Mouse (Mus musculus): ENCODE results near the gene Wrnip1. TPM values are rescaled to one million over a fixed set of nuclear protein-coding genes. Genes with fewer than 3 reads are reported as not detected.

Wrnip1 gene
- polyA plus RNA-seq, 1 experiment from 2014 or later, result 19.1 TPM

DNA sequence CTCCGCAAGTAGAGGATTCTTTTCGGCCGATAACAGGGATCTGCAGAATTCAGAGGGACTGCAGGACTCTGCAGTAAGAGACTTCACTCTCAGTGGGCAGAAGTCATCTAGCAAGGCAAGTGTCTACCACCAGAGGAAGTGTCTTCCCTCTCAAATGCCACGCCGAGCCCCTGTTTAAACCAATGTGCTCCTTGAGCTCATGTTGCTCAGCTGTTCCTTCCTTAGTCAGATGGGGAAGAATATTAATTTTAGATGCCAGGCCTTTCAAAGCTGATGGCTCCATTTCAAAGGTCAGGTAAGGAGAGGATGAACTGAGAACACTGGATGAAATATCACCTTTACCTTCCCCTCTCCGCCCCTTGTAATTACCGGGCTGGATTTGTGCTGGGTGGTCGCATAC is 18.0 kb upstream of the Wrnip1 start, which contains the start of gene Mylk4:
Gene Mylk4, minus strand, starts transcription at position 139 of the 400 bp plus-strand sequence.
- ATAC-seq (ENCODE audit: extremely low read depth, insufficient number of reproducible peaks, low FRiP score, low TSS enrichment), result no peak
- 68% methylated on average over 8 of the region's 8 CpGs for WGBS
- no peaks in the 10 kb centered on the region for H3K36me3 ChIP-seq
- H3K4me2 ChIP-seq, result no peak within 1 kb of the TSS
- H3K9ac ChIP-seq, result no peak within 1 kb of the TSS
- no peaks in the 10 kb centered on the region for H3K27me3 ChIP-seq (replicated peaks)
- no peak within 1 kb of the TSS for H3K27ac ChIP-seq (replicated peaks)
- H3K9me3 ChIP-seq, result no peaks in the 10 kb centered on the region
- no peak within 1 kb of the TSS for H3K4me3 ChIP-seq
- no peaks in the 10 kb centered on the region for H3K4me1 ChIP-seq

DNA sequence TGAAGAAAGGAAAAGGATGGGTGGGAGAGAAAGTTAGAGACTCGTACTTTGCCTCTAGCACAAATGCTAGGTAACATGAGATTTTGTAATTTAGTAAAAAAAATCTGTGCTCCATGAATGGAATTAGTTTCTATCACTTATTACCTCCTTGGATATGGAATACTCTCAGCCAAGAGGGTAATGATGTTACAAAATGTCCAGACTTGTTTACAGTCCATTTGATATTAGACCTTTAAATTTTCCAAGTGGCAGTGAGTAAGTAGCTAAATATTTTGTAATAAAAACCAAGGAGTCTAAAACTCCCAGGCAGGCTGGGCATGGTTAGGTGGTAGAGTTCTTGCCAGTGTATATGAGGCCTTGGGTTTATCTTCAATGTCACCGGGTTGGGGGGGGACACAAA is 14.3 kb upstream of the Wrnip1 start:
- H3K9me3 ChIP-seq, result no peaks in the 10 kb centered on the region
- no peak overlapping the region for H3K27ac ChIP-seq (replicated peaks)
- no peaks in the 10 kb centered on the region for H3K4me1 ChIP-seq
- H3K4me2 ChIP-seq, result no peak overlapping the region
- H3K9ac ChIP-seq, result no peak overlapping the region
- no peaks in the 10 kb centered on the region for H3K36me3 ChIP-seq
- H3K27me3 ChIP-seq (replicated peaks), result no peaks in the 10 kb centered on the region
- WGBS, result 68% methylated on average over 2 of the region's 2 CpGs
- no peak overlapping the region for H3K4me3 ChIP-seq
- no peak for ATAC-seq (ENCODE audit: extremely low read depth, insufficient number of reproducible peaks, low FRiP score, low TSS enrichment)

DNA sequence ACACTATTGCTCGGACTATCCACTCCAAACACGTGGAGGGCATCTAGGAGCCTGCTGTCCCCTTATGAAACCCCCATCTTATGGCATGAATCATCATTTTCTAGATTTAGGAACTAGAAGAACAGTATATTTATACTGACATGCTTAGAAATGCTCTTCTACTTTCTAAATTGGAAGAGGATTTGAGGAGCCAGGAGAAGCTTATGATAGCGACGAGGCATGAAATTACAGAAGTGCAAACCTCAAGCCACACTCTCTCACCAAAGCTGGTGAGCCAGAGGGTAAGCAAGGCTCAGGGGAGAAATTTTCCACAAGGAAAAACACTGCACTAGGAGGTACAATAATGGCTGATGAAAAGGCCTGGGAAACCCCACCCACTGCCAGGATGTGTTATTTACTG is 12.1 kb upstream of the Wrnip1 start:
- H3K4me3 ChIP-seq, result no peak overlapping the region
- H3K27ac ChIP-seq (replicated peaks), result no peak overlapping the region
- H3K27me3 ChIP-seq (replicated peaks), result no peaks in the 10 kb centered on the region
- H3K4me2 ChIP-seq, result no peak overlapping the region
- no peak overlapping the region for H3K9ac ChIP-seq
- WGBS, result 77% methylated on average over 4 of the region's 4 CpGs
- ATAC-seq (ENCODE audit: extremely low read depth, insufficient number of reproducible peaks, low FRiP score, low TSS enrichment), result no peak
- no peaks in the 10 kb centered on the region for H3K36me3 ChIP-seq
- no peaks in the 10 kb centered on the region for H3K9me3 ChIP-seq
- H3K4me1 ChIP-seq, result no peaks in the 10 kb centered on the region

DNA sequence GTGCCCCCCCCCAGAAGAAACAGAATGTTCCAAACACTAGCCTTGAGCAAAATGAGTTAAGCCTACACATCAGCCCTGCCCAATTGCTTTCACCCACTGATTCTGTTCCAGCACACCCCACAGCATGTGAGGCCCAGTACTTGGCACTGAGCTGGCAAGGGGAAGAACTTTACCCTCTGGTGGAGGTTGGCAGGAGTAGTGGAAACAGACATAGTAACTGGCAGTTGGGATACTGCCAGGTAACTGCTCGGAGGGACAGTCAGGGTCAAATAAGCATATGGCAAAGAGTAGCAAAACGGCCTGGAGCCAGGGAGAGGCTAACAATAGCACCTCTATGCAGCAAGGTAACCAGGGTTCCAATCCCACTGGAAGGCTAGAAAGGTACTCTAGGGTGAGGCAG is 7.2 kb upstream of the Wrnip1 start:
- no peaks in the 10 kb centered on the region for H3K27me3 ChIP-seq (replicated peaks)
- no peaks in the 10 kb centered on the region for H3K36me3 ChIP-seq
- H3K9me3 ChIP-seq, result no peaks in the 10 kb centered on the region
- H3K9ac ChIP-seq, result no peak overlapping the region
- H3K27ac ChIP-seq (replicated peaks), result no peak overlapping the region
- H3K4me2 ChIP-seq, result no peak overlapping the region
- WGBS, result 45% methylated on average over 2 of the region's 2 CpGs
- ATAC-seq (ENCODE audit: extremely low read depth, insufficient number of reproducible peaks, low FRiP score, low TSS enrichment), result no peak
- H3K4me3 ChIP-seq, result no peak overlapping the region
- no peaks in the 10 kb centered on the region for H3K4me1 ChIP-seq

- Histone ChIP-seq H3K27ac (replicated peaks) (no peak overlapping the region), H3K27me3 (replicated peaks) (no peaks in the 10 kb centered on the region), H3K4me3 (no peak overlapping the region), H3K9ac (no peak overlapping the region), H3K4me2 (no peak overlapping the region), H3K4me1 (no peaks in the 10 kb centered on the region), H3K36me3 (no peaks in the 10 kb centered on the region), H3K9me3 (no peaks in the 10 kb centered on the region)
- no peak for ATAC-seq (ENCODE audit: extremely low read depth, insufficient number of reproducible peaks, low FRiP score, low TSS enrichment)
- WGBS, result 82% methylated on average over 5 of the region's 5 CpGs
Measured at GRCm38 (mm10) chr13:32795166-32795565, 6.7 kb upstream of the Wrnip1 start.

DNA sequence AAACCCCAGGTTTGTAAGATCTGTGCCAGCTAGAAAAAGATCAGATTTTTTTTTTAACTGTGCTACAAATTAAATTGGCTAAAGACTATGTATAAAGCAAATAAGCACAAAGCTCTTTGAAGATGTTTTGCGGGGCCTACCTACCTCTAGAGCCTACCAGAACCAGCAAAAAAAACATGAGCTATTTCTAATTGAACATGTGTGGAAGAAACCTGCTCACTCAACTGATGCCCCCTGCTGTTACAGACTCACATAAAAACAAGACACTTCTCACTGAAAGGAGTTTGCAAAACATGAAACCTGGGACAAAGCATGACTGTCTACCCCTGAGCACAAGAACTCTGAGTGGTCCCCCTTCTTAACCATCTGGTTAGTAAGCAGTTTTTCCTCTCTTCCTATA is 4.8 kb upstream of the Wrnip1 start:
- 71% methylated on average over 1 of the region's 1 CpGs for WGBS
- H3K4me1 ChIP-seq, result peaks cover 7% of the 10 kb centered on the region
- no peaks in the 10 kb centered on the region for H3K36me3 ChIP-seq
- no peak overlapping the region for H3K27ac ChIP-seq (replicated peaks)
- H3K4me3 ChIP-seq, result no peak overlapping the region
- H3K9me3 ChIP-seq, result no peaks in the 10 kb centered on the region
- H3K9ac ChIP-seq, result no peak overlapping the region
- ATAC-seq (ENCODE audit: extremely low read depth, insufficient number of reproducible peaks, low FRiP score, low TSS enrichment), result no peak
- no peak overlapping the region for H3K4me2 ChIP-seq
- no peaks in the 10 kb centered on the region for H3K27me3 ChIP-seq (replicated peaks)

DNA sequence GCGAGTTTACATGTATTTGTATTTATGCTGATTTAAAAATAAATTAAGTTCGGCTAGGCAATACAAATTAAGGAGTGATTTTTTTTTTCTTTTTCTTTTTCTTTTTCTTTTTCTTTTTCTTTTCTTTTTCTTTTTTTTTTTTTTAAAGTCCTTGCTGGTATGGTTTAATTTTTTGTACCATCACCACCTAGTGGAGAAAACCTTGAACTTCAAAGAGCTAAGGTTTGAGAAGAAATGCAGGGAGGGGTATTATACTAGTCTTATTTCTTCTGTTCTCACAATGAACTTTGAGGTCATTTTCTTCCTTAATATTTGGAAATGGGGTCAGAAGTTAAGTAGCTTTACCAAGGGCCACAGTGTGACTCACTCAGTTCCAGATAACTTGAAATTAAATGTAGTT is 2.7 kb upstream of the Wrnip1 start:
- WGBS, result 57% methylated on average over 2 of the region's 2 CpGs
- no peak overlapping the region for H3K4me2 ChIP-seq
- peaks cover 23% of the 10 kb centered on the region for H3K4me1 ChIP-seq

DNA sequence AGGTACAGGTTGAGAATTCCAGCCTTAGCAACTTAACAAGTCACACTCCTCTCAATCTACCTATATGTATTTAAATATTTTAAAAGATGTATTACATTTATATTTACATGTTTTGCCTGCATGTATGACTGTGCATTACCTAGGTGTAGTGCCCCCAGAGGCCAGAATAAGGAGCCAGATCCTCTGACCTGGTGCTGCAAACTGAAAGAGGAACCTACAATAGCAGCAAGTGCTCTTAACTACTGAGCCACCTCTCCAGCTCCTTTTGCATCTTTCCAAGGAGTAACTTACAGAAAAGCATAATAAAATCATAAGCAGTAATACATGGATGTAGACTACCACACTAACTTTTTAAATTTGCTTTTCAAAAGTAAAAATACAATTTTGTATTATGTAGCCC is 979 bp upstream of the Wrnip1 start:
- Histone ChIP-seq H3K27me3 (replicated peaks) (no peaks in the 10 kb centered on the region), H3K4me3 (peak overlapping the region; percentile 92), H3K9ac (peak overlapping the region; percentile 70)

More for the DNA sequence above, 2.7 kb upstream of the Wrnip1 start:
- H3K27ac ChIP-seq (replicated peaks), result no peak overlapping the region
- no peak overlapping the region for H3K9ac ChIP-seq
- H3K9me3 ChIP-seq, result no peaks in the 10 kb centered on the region
- H3K36me3 ChIP-seq, result peaks cover 3% of the 10 kb centered on the region
- H3K4me3 ChIP-seq, result no peak overlapping the region
- H3K27me3 ChIP-seq (replicated peaks), result no peaks in the 10 kb centered on the region
- no peak for ATAC-seq (ENCODE audit: extremely low read depth, insufficient number of reproducible peaks, low FRiP score, low TSS enrichment)

DNA sequence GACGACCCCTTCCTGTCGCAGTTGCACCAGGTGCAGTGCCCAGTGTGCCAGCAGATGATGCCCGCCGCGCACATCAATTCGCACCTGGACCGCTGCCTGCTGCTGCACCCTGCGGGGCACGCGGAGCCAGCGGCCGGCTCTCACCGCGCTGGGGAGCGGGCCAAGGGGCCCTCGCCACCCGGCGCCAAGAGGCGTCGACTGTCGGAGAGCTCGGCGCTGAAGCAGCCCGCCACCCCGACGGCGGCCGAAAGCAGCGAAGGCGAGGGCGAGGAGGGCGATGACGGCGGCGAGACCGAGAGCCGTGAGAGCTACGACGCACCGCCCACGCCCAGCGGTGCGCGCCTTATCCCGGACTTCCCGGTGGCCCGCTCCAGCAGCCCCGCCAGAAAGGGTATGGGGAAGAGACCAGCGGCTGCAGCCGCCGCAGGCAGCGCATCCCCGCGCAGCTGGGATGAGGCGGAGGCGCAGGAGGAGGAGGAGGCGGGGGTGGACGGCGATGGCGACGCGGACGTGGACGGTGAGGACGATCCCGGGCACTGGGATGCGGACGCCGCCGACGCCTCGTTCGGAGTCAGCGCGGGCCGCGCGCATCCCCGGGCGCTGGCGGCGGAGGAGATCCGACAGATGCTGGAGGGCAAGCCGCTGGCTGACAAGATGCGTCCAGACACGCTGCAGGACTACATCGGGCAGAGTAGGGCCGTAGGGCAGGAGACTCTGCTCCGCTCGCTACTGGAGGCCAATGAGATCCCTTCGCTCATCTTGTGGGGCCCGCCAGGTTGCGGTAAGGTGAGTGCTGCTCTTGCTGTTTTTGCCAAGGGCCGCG is 632 bp downstream of the Wrnip1 start, which contains the start of gene D930007J09Rik:
Gene D930007J09Rik, minus strand, starts transcription at position 591 of the 823 bp plus-strand sequence.
- peak within 1 kb of the TSS; percentile 92 for H3K4me3 ChIP-seq
- H3K9ac ChIP-seq, result peak within 1 kb of the TSS; percentile 92
- WGBS, result under 1% methylated on average over 92 of the region's 95 CpGs
- peaks cover 25% of the 10 kb centered on the region for H3K36me3 ChIP-seq
- H3K4me1 ChIP-seq, result peaks cover 44% of the 10 kb centered on the region
- no peaks in the 10 kb centered on the region for H3K27me3 ChIP-seq (replicated peaks)
- H3K27ac ChIP-seq (replicated peaks), result peak within 1 kb of the TSS; percentile 81
- ATAC-seq (ENCODE audit: extremely low read depth, insufficient number of reproducible peaks, low FRiP score, low TSS enrichment), result peak; percentile 33
- H3K9me3 ChIP-seq, result no peaks in the 10 kb centered on the region
- H3K4me2 ChIP-seq, result peak within 1 kb of the TSS; percentile 93

More for the DNA sequence above, 979 bp upstream of the Wrnip1 start:
- Histone ChIP-seq H3K4me2 (peak overlapping the region; percentile 93), H3K27ac (replicated peaks) (no peak overlapping the region), H3K36me3 (peaks cover 12% of the 10 kb centered on the region), H3K9me3 (no peaks in the 10 kb centered on the region), H3K4me1 (peaks cover 32% of the 10 kb centered on the region)
- ATAC-seq (ENCODE audit: extremely low read depth, insufficient number of reproducible peaks, low FRiP score, low TSS enrichment), result no peak

DNA sequence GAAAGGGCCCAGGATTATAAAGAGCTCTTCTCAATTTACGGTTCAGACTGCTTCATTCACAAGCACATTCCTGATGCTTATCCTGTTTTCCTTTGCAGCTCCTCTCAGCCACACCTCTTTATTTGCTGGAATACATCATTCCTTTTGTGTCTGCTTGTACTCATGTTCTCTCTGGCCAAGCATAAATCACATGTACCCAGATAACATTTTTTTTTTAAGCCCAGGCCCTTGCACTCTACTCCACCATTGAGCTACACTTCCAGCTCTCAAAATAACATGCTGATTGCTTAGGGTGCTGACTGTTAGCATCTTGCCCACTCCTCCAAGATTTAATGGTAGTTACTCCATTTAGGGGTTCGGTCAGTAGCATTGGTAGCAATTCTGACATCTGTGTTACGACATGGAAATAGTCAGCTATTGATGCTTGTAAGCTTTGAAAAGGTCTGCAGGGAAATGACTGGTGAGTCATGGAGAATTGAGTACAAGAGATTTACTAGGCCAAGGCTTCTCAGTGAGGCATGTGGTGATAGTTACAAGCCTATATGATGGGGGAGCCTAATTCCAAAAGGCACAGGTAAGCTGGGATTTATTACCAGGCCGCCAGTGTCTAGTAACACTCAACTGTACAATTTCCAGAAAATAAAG is 2.0 kb downstream of the Wrnip1 start:
- Histone ChIP-seq H3K4me1 (peaks cover 44% of the 10 kb centered on the region), H3K9me3 (no peaks in the 10 kb centered on the region), H3K27ac (replicated peaks) (no peak overlapping the region; the same call in 1 of the 2 replicates), H3K9ac (peak overlapping the region; percentile 92), H3K27me3 (replicated peaks) (no peaks in the 10 kb centered on the region), H3K36me3 (peaks cover 38% of the 10 kb centered on the region), H3K4me3 (peak overlapping the region; percentile 92), H3K4me2 (peak overlapping the region; percentile 93)
- no peak for ATAC-seq (ENCODE audit: extremely low read depth, insufficient number of reproducible peaks, low FRiP score, low TSS enrichment)
- 66% methylated on average over 4 of the region's 4 CpGs for WGBS

DNA sequence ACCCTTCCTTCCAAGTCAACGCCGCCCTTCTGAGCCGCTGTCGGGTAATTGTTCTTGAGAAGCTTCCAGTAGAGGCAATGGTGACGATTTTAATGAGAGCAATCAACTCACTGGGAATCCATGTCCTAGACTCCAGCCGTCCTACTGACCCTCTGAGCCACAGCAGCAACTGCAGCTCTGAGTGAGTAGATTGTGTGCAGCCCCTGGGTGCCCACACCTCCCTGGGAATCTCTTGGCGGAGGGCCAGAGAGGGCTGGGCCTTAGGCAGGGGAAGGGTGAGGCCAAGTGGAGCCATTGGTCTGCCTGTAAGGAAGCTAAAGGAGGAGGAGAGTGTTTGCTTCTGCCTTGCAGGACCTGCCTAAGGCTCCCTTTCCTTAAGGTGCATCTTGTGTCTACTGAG is 5.0 kb downstream of the Wrnip1 start:
- Histone ChIP-seq H3K36me3 (peaks cover 63% of the 10 kb centered on the region), H3K4me3 (no peak overlapping the region), H3K27ac (replicated peaks) (peak overlapping the region; percentile 31; the same call in 1 of the 2 replicates), H3K27me3 (replicated peaks) (no peaks in the 10 kb centered on the region), H3K9ac (no peak overlapping the region), H3K9me3 (no peaks in the 10 kb centered on the region), H3K4me2 (no peak overlapping the region), H3K4me1 (peaks cover 36% of the 10 kb centered on the region)
- 58% methylated on average over 7 of the region's 7 CpGs for WGBS
- no peak for ATAC-seq (ENCODE audit: extremely low read depth, insufficient number of reproducible peaks, low FRiP score, low TSS enrichment)

Measured in heart, embryonic 13.5 days (tissue).